Mouse (Mus musculus) thymus, postnatal 0 days (tissue): ENCODE results near the gene Gm4302. TPM values are rescaled to one million over a fixed set of nuclear protein-coding genes. Genes with fewer than 3 reads are reported as not detected.
"Not testable (repeated sequence)": the region's sequence is repeated elsewhere in the genome, so short reads cannot be mapped to it uniquely, and the experiment has no call there.

Source experiments
- DNase-seq: peaks from one replicate; pipeline ENCODE4 v3.0.0-alpha.2; 2015; ENCODE audit warnings: low spot score
- polyA plus RNA-seq: library from polyadenylated mRNA; unstranded; fragments of >200 nt; fragmentation: Nextera tagmentation; extraction: Ambion mirVana; gene quantifications from 2 replicates; pipeline ENCODE4 v1.2.1, GENCODE M21; 2015

The Gm4302 gene
- polyA plus RNA-seq, result not detected in 2 replicates

DNA sequence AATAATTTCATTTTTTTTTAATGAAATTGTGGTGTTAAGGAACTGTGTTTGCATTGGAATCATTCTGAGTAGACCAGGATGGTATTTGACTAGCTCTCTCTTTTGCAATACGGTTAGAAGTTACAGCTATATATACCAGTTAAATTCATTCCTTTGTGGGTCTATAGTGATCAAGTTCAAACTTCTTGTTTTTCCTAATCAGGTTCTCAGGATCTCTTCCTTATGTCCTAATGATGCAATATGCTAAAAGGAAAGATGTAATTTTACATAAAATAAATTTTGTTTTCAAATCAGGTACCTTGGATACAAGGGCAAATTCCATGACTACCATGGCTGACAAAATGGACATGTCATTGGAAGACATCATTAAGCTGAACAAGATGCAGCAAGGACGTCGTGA lies at the start of gene Gm4302:
TSS of gene Gm4302 (plus strand) at position 301 of the 400 bp plus-strand sequence.
- not testable (repeated sequence) for DNase-seq

DNA sequence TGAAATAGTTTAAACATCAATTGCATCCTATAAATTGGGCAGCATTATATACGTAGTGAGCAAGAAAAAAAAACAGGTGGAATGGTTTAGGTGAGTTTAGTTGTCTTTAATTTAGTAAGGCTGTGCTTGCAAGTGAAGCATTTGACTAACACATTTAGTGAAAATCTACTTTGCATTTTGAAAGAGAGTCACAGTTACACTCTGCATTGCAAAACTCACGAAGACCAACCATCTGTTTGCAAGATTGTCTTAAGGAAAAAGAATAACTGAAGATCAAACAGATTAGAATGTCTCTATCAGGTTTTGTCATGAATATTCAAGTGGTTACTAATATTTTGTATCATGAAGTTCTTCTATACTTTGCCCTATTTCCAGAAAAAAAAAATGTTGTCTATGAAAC lies 44.5 kb upstream of the Gm4302 start:
- DNase-seq, result no peak

DNA sequence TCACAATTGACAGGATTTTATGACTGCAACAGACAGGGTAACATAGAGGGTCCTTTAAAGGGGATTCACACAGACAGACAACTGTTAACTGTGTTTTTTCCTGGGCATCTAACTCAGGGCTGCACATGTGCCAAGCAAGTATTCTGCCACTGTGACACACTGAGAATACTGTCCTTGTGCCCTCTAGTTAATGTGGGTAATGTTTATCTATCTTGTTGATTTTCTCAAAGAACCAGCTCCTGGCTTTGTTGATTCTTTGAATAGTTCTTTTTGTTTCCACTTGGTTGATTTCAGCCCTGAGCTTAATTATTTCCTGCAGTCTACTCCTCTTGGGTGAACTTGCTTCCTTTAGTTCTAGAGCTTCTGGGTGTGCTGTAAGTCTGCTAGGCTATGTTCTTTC lies 40.5 kb upstream of the Gm4302 start:
- not testable (repeated sequence) for DNase-seq

DNA sequence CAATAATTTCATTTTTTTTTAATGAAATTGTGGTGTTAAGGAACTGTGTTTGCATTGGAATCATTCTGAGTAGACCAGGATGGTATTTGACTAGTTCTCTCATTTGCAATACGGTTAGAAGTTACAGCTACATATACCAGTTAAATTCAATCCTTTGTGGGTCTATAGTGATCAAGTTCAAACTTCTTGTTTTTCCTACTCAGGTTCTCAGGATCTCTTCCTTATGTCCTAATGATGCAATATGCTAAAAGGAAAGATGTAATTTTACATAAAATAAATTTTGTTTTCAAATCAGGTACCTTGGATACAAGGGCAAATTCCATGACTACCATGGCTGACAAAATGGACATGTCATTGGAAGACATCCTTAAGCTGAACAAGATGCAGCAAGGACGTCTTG lies 5.3 kb upstream of the Gm4302 start, which contains the start of gene Gm4301:
TSS of gene Gm4301 (plus strand) at position 301 of the 400 bp plus-strand sequence.
- not testable (repeated sequence) for DNase-seq

DNA sequence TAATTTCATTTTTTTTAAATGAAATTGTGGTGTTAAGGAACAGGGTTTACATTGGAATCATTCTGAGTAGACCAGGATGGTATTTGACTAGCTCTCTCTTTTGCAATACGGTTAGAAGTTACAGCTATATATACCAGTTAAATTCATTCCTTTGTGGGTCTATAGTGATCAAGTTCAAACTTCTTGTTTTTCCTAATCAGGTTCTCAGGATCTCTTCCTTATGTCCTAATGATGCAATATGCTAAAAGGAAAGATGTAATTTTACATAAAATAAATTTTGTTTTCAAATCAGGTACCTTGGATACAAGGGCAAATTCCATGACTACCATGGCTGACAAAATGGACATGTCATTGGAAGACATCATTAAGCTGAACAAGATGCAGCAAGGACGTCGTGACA lies 5.0 kb downstream of the Gm4302 start, which contains the start of gene Gm4303:
TSS of gene Gm4303 (plus strand) at position 301 of the 400 bp plus-strand sequence.
- DNase-seq, result not testable (repeated sequence)

DNA sequence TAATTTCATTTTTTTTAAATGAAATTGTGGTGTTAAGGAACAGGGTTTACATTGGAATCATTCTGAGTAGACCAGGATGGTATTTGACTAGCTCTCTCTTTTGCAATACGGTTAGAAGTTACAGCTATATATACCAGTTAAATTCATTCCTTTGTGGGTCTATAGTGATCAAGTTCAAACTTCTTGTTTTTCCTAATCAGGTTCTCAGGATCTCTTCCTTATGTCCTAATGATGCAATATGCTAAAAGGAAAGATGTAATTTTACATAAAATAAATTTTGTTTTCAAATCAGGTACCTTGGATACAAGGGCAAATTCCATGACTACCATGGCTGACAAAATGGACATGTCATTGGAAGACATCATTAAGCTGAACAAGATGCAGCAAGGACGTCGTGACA lies 10.2 kb downstream of the Gm4302 start, which contains the start of gene Gm4305:
TSS of gene Gm4305 (plus strand) at position 301 of the 400 bp plus-strand sequence.
- DNase-seq, result not testable (repeated sequence)

DNA sequence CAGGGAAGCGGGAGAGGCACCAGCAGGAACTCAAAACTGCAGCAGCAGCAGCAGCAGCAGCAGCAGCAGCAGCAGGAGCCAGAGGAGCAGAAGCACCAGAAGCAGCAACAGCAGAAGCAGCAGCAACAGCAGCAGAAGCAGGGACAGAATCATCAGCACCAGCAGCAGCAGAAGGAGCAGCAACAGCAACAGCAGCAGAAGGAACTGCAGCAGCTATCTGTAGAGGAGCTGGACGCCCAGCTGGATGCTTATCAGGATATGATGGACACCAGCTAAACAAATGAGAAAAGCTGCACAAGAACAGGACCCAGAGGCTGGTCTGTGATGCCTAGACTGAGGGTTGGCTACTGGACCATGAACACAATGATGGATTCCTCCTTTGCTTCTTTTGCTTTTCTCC lies 16.2 kb downstream of the Gm4302 start:
- DNase-seq, result not testable (repeated sequence)

DNA sequence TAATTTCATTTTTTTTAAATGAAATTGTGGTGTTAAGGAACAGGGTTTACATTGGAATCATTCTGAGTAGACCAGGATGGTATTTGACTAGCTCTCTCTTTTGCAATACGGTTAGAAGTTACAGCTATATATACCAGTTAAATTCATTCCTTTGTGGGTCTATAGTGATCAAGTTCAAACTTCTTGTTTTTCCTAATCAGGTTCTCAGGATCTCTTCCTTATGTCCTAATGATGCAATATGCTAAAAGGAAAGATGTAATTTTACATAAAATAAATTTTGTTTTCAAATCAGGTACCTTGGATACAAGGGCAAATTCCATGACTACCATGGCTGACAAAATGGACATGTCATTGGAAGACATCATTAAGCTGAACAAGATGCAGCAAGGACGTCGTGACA lies 20.4 kb downstream of the Gm4302 start, which contains the start of gene Gm4307:
TSS of gene Gm4307 (plus strand) at position 301 of the 400 bp plus-strand sequence.
- not testable (repeated sequence) for DNase-seq

DNA sequence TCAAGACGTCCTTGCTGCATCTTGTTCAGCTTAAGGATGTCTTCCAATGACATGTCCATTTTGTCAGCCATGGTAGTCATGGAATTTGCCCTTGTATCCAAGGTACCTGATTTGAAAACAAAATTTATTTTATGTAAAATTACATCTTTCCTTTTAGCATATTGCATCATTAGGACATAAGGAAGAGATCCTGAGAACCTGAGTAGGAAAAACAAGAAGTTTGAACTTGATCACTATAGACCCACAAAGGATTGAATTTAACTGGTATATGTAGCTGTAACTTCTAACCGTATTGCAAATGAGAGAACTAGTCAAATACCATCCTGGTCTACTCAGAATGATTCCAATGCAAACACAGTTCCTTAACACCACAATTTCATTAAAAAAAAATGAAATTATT lies 41.8 kb downstream of the Gm4302 start, which contains the start of gene Gm4312:
TSS of gene Gm4312 (minus strand) at position 101 of the 400 bp plus-strand sequence.
- not testable (repeated sequence) for DNase-seq

Other genes with a start within 250 kb of the Gm4302 start
- gene Gm4301, start 5.2 kb upstream of the Gm4302 start, polyA plus RNA-seq, result not detected in 2 replicates
- not detected in 2 replicates for gene Gm4303, start 5.1 kb downstream of the Gm4302 start, polyA plus RNA-seq
- gene Gm4305, start 10.3 kb downstream of the Gm4302 start, polyA plus RNA-seq, result not detected in 2 replicates
- not detected in 2 replicates for gene Gm4307, start 20.5 kb downstream of the Gm4302 start, polyA plus RNA-seq
- gene Gm4312, start 41.7 kb downstream of the Gm4302 start, polyA plus RNA-seq, result not detected in 2 replicates
- gene Tmtc3, start 146.5 kb downstream of the Gm4302 start, polyA plus RNA-seq, result 5.2 and 6.8 TPM in 2 replicates
- gene Cep290, start 146.7 kb downstream of the Gm4302 start, polyA plus RNA-seq, result 3.3 and 3.9 TPM in 2 replicates
- 9.0 and 10.0 TPM in 2 replicates for gene 4930430F08Rik, start 249.6 kb downstream of the Gm4302 start, polyA plus RNA-seq
- gene 1700017N19Rik, start 249.6 kb downstream of the Gm4302 start, polyA plus RNA-seq, result not detected in 2 replicates